8 mouse cellular contexts compared by ENCODE assay signal in genomic region chrX:150843257-150843656, GRCm38 (mm10). TPM values are rescaled to one million over a fixed set of nuclear protein-coding genes. Genes with fewer than 3 reads are reported as not detected.
DNase-seq lines count a peak whose midpoint lies in the region; ATAC-seq and TF ChIP-seq lines count a peak whose summit lies in the region.
"Not testable (repeated sequence)": the region's sequence is repeated elsewhere in the genome, so short reads cannot be mapped to it uniquely, and the experiment has no call there.
"Had no signal": no experiment of that assay in that cellular context is flagged by ENCODE, and none has a peak within 500 bp of the region (broad histone marks: within the 10 kb centered on the region; RNA-seq: fewer than 3 reads in every experiment).

No protein-coding gene starts in this region.

- not testable (repeated sequence) for TF ChIP-seq CTCF in Patski (IDR thresholded peaks at IDR 0.05)

- CTCF ChIA-PET in Patski (lab: Charles Lee) = not testable (repeated sequence)

- in situ Hi-C loops in Patski (cut with MboI; ENCODE audit: low pct_unique_long_range_greater_than_20kb) = not testable (repeated sequence)

- peak; percentile 23 for ATAC-seq in Patski
- ATAC-seq in common myeloid progenitor, adult 5-6 weeks (replicated peaks; ENCODE audit: low read depth, poor library complexity, severe bottlenecking) = peak; percentile 54; the same call in 1 of the 2 replicates
- ATAC-seq in granulocyte monocyte progenitor cell, adult 5-6 weeks (replicated peaks; ENCODE audit: poor library complexity, severe bottlenecking) = peak; percentile 35; the same call in 1 of the 2 replicates
- ATAC-seq in hematopoietic stem cell, adult 5-6 weeks (replicated peaks in 1 of 2; ENCODE audit: insufficient read depth in 1 of 2, low FRiP score in 2 of 2, low TSS enrichment in 1 of 2, low read depth in 1 of 2, poor library complexity in 2 of 2, severe bottlenecking in 2 of 2) = peak; percentile 64 to 71; a peak in 3 of 4 replicates
- peak; percentile 31; the same call in 1 of the 2 replicates for ATAC-seq in megakaryocyte progenitor cell, adult 5-6 weeks (replicated peaks; ENCODE audit: poor library complexity)

- DNase-seq in 3T3-L1 (ENCODE audit: low read depth, low spot score) = peak; percentile 20
- peak; percentile 1 for DNase-seq in A20 (ENCODE audit: low read depth, low spot score)
- not testable (repeated sequence) for DNase-seq in Patski (ENCODE audit: low read depth, low spot score)

- POLR2A ChIA-PET in Patski (lab: Charles Lee) = not testable (repeated sequence)

- peaks cover 19% of the 10 kb centered on the region for H3K27me3 ChIP-seq in Patski

RNA-seq across cellular contexts. Expression of gene Maged2, which starts 29.1 kb away (rescaled TPM):
- 105 TPM for polyA plus RNA-seq in Patski (2021)
- 5.4 TPM in 2 replicates for total RNA-seq in common myeloid progenitor, adult 5-6 weeks (2017)
- total RNA-seq in granulocyte monocyte progenitor cell, adult 5-6 weeks (2014; fragmentation: Nextera tagmentation) = 3.3 and 3.8 TPM in 2 replicates
- 7.5 and 10.7 TPM in 2 replicates for total RNA-seq in granulocyte monocyte progenitor cell, adult 5-6 weeks (2017)
- total RNA-seq in hematopoietic stem cell, adult 5-6 weeks (2017) = 14.5 and 22.4 TPM in 2 replicates
- 3.1 and 3.7 TPM in 2 replicates for total RNA-seq in megakaryocyte progenitor cell, adult 5-6 weeks (2015)
- total RNA-seq in megakaryocyte progenitor cell, adult 5-6 weeks (2017) = 4.0 and 6.5 TPM in 2 replicates
- total RNA-seq: MEL had no signal
